Mouse (Mus musculus) megakaryocyte, embryonic 14.5 days (primary cell): ENCODE measurements around the gene Col2a1.

Experiments used
- FLI1 ChIP-seq: IDR thresholded peaks from 2 replicates; pipeline ENCODE4 v1.6.1; 2012; ENCODE audit warnings: low read length, inconsistent platforms, mixed read lengths
- GATA1 ChIP-seq: IDR thresholded peaks from 3 replicates; pipeline ENCODE4 v1.6.1; 2012; ENCODE audit warnings: mixed read lengths, low read length, inconsistent platforms, borderline replicate concordance

DNA sequence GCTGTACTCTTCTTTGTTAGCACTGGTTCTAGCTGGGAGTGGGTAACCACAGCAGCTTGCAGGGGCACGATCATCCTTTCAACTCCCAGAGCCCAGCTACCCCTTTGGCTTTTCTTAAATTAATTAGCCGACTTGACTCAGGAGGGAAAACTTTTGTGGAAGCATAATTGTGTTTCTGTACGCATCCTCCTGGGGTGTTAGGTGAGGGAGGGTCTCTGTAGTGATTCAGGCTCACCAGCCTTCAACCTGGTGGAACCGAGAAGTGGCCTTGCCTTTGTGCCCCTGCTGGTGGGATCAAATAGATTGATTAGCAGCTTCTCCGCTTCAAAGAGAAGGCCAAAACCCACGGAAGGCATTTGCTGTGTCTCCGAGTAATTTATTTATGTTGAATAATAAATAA is 4.5 kb downstream of the Col2a1 start:
- no peak for TF ChIP-seq GATA1
- TF ChIP-seq FLI1: no peak
